Mouse (Mus musculus) neutrophil, adult 5-6 weeks (primary cell): ENCODE results near the gene Ankrd34a. TPM values are rescaled to one million over a fixed set of nuclear protein-coding genes. Genes with fewer than 3 reads are reported as not detected.
A peak's percentile ranks its signal among the peaks of the same experiment; 100 is the strongest.
"Not testable (repeated sequence)": the region's sequence is repeated elsewhere in the genome, so short reads cannot be mapped to it uniquely, and the experiment has no call there.

Experiments
- ATAC-seq: fragments of 151-379, 151-347 bp; 2 replicates; pipeline ENCODE4 v1.8.0; 2017; ENCODE audit warnings: mild to moderate bottlenecking, moderate TSS enrichment; ENCODE audit not compliant: insufficient number of reproducible peaks, poor library complexity, low FRiP score, severe bottlenecking; ENCODE audit errors: extremely low read depth
- total RNA-seq: library from RNA; stranded (forward); fragments of 200-1000 nt; gene quantifications from 2 replicates; pipeline ENCODE4 v1.2.3, GENCODE M21; 2017

Ankrd34a gene
- total RNA-seq, 1 experiment from 2014 or later = not detected

- ATAC-seq = no peak
These were observed 3.0 kb downstream of the Ankrd34a start for GRCm38 (mm10) chr3:96599411-96599810.

GRCm38 (mm10) chr3:96600639-96601250, 4.3 kb downstream of the Ankrd34a start, which contains the start of gene Lix1l:
Gene Lix1l, plus strand, starts transcription at chr3:96601149.
- peak; percentile 88 for ATAC-seq

GRCm38 (mm10) chr3:96601251-96601787, 4.9 kb downstream of the Ankrd34a start:
- no peak for ATAC-seq

DNA sequence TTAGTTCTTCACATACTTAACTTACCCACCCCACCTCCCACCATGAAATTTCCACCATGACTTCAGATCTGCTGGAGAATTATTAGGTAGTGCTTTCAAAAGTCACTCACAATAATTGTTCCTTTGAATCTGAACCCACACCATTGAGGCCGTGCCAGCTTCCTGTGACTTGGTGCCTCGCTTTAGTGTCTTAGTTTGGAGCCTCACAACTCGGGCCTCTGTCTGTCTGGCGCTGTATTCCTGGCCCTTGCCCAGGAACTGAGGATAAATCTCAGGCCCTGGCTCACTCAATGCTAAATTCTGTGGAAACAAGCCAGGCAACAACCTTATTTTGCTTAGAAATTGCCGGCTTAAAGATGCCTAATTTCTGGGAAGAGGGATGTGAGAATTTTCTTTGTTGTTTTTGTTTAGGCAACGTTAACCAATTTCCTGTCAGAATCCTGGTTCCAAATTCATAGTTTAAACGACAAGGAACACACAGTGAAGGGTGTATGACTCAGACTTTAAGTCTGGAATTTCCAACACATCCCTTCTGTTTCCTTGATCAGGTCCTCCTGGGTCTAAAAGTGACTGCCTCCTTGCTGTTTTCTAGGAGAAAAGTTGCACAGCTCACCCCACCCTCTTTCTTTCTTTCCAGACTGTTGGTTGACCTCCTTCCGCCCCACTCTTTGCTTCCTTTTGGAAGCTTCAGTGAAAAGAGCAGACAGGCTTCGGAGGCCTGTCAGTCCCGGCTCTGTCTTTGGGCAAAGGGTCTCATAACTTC, 5.7 kb downstream of the Ankrd34a start:
- ATAC-seq = no peak

GRCm38 (mm10) chr3:96602704-96603084, 6.3 kb downstream of the Ankrd34a start:
- ATAC-seq = no peak

- ATAC-seq = no peak
These were observed 6.9 kb downstream of the Ankrd34a start for GRCm38 (mm10) chr3:96603311-96603710.

GRCm38 (mm10) chr3:96606007-96606406, 9.6 kb downstream of the Ankrd34a start:
- ATAC-seq = not testable (repeated sequence)

GRCm38 (mm10) chr3:96606618-96607017, 10.2 kb downstream of the Ankrd34a start:
- ATAC-seq = no peak

DNA sequence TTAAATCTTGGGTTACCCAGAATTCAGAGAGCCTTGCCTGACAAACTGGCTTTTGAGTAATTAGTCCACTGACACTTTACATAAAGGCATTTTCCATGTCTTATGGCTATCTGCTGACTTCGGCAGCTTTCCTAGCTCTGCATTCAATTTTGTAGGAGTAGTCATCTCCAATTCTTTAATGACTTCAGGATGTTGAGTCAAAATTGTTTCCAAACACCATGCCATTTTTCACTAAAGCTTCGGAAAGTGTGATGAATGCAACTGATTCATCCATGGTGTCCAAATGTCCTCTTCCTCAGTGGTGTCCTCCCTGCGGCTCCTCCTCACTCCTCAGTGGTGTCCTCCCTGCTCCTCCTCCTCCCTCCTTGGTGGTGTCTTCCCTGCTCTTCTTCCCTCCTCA, 21.5 kb downstream of the Ankrd34a start:
- ATAC-seq = no peak

DNA sequence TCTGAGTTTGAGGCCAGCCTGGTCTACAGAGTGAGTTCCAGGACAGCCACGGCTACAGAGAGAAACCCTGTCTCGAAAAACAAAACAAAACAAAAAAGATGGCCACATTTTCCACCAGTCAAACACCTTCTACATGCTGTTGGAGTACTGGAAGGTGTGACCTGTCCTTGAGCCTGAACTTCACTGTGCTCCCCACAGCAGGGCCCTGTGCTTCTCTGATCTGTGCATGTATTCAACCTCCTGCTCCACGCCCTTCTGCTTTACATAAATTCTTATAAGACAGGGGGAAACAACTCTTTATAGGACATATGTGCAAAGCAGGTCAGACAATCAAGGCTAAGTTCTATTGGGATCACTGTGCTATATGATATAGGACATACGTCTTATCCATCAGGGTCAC, 26.8 kb downstream of the Ankrd34a start:
- no peak for ATAC-seq

- ATAC-seq = peak; percentile 99
These were observed 33.5 kb downstream of the Ankrd34a start, which contains the start of gene Rbm8a for GRCm38 (mm10) chr3:96629729-96630600. Gene Rbm8a, plus strand, starts transcription at chr3:96629933.

DNA sequence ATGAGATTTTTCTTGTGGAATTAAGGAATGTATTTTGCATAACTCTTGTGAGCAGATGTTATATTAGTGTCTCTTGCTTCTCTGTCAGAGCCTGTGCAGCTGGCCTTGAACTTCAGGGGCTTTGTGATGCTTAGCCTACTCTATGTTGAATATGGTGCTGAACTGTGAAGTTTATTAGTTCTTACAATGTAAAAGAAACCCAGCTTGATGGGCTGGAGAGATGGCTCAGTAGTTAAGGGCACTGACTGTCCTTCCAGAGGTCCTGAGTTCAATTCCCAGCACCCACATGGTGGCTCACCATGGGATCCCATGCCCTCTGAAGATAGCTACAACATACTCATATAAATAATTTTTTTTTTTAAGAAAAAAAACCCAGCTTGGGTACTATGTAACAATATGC, 35.6 kb downstream of the Ankrd34a start:
- no peak for ATAC-seq

DNA sequence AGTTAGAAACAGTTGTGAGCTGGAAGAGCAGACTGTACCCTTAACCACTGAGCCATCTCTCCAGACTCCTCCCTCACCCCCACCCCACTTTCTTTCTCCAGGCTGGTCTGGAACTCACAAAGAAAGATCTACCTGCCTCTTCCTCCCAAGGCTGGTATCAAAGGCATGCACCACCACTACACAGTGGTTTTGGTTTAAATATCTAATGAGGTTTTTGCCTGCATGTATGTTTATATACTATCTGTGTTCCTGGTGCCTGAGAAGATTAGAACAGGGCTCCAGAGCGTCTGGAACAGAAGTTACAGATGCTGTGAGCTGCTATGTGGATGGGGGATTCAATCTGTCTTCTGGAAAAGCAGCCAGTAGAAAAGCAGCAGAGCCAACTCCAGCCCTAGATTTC, 37.6 kb downstream of the Ankrd34a start:
- no peak for ATAC-seq

- peak; percentile 59 for ATAC-seq
These were observed 38.8 kb downstream of the Ankrd34a start, which contains the start of the genes Pex11b and Gm42957 for GRCm38 (mm10) chr3:96634928-96635879. Gene Pex11b, plus strand, starts transcription at chr3:96635376. Gene Gm42957, plus strand, starts transcription at chr3:96635474.

- peak; percentile 1; the same call in 1 of the 2 replicates for ATAC-seq
These were observed 39.5 kb downstream of the Ankrd34a start for GRCm38 (mm10) chr3:96635906-96636305.

GRCm38 (mm10) chr3:96636448-96636847, 40.0 kb downstream of the Ankrd34a start:
- no peak for ATAC-seq

- peak; percentile 63; the same call in 1 of the 2 replicates for ATAC-seq
These were observed 42.8 kb downstream of the Ankrd34a start for GRCm38 (mm10) chr3:96639219-96639618.
